Mouse (Mus musculus): ENCODE data around the gene Arap1. TPM values are rescaled to one million over a fixed set of nuclear protein-coding genes. Genes with fewer than 3 reads are reported as not detected.

The Arap1 gene
- total and polyA plus RNA-seq, 3 experiments, result 21.2 to 46.1 (median 38.5) TPM

DNA sequence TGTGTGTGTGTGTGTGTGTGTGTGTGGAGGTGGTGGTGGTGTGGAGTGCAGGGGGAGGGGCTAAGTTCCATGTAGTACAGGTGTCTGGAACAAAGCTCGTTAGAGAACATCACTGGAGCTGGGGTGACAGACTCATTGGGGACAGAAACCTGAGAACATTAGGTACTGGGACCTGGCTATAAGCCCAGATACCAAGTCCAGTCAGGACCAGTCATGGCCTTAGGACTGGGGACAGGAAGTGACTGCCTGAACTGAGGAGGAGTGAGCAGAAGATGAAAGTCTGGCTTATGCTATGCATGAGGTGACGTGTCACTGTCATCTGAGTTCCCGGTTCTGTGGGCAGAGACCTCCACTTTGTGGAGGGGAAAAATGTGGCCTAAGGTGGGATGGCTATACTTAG is 12.5 kb downstream of the Arap1 start:
- no peak overlapping the region for H3K27ac ChIP-seq (ENCODE audit: insufficient read depth, low read depth)
- no peaks in the 10 kb centered on the region for H3K27me3 ChIP-seq (replicated peaks)
- peaks cover 44 to 91% of the 10 kb centered on the region in 2 experiments for H3K4me1 ChIP-seq (ENCODE audit: control insufficient read depth in 1 of 2, insufficient read depth in 2 of 2)
- H3K4me3 ChIP-seq (replicated peaks in 1 of 3; ENCODE audit: low read depth in 2 of 3, low read length in 2 of 3, poor library complexity in 1 of 3), result no peak overlapping the region
- H3K4me2 ChIP-seq (ENCODE audit: insufficient read depth, low read depth, poor library complexity, severe bottlenecking), result no peak overlapping the region
- in situ Hi-C loops (cut with MboI; ENCODE audit: low pct_ligation_motif_present, low pct_unique_long_range_greater_than_20kb, low sequenced_read_pairs), result no loop called here
- no peak overlapping the region for H3K9ac ChIP-seq (ENCODE audit: insufficient read depth, low read depth)
- dilution Hi-C loops (cut with MboI; ENCODE audit: extremely low pct_ligation_motif_present, extremely low pct_unique_long_range_greater_than_20kb, low sequenced_read_pairs), result no loop called here
- H3K36me3 ChIP-seq (replicated peaks in 1 of 2; ENCODE audit: control insufficient read depth in 1 of 2, insufficient read depth in 1 of 2, low read length in 1 of 2), result peaks cover 0 to 3% of the 10 kb centered on the region in 2 experiments
- H3K79me2 ChIP-seq (replicated peaks; ENCODE audit: control insufficient read depth, extremely low read depth, insufficient read depth, poor library complexity, severe bottlenecking), result no peaks in the 10 kb centered on the region; the same call in 1 of the 2 replicates
- no peak for DNase-seq (ENCODE audit: extremely low read depth)
- no peak for TF ChIP-seq JUND (conservative IDR thresholded peaks at IDR 0.05; ENCODE audit: low read depth, low read length)
- no peak for TF ChIP-seq USF2 (conservative IDR thresholded peaks at IDR 0.05; ENCODE audit: low read depth, low read length)
- no peak for TF ChIP-seq MXI1 (IDR thresholded peaks at IDR 0.05; ENCODE audit: low read depth, low read length)
- TF ChIP-seq POLR2AphosphoS2 (IDR thresholded peaks at IDR 0.05; ENCODE audit: low read depth, low read length), result no peak
- TF ChIP-seq ELF1 (IDR thresholded peaks at IDR 0.05; ENCODE audit: low read depth, low read length), result 0 out of 2 replicates have a peak, but pooled peaks have one; percentile 14
- H3K9me3 ChIP-seq (replicated peaks; ENCODE audit: low read length), result no peaks in the 10 kb centered on the region

DNA sequence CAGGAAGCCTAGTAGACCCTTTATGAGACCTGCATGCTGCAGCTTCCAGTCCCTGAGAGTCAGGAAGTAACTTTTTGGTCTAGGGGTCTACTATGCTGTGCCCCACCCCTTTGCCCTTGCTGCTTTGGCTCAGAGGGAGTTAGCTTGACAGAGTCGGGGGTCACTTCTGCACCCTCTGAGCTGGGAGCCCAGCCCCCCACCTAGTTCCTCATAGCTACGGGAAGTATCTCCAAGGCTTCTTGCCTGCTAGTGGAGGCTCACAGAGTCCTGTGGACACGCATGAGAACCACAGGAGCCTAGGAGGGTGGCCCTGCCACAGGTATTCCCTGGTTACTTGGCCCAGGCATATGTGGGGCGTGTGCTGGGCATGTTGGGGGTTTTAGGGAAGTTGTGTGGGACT is 13.2 kb downstream of the Arap1 start:
- Histone ChIP-seq H3K9ac (ENCODE audit: insufficient read depth, low read depth) (no peak overlapping the region), H3K4me1 (ENCODE audit: control insufficient read depth in 1 of 2, insufficient read depth in 2 of 2) (peaks cover 46 to 91% of the 10 kb centered on the region in 2 experiments), H3K4me3 (replicated peaks in 1 of 3; ENCODE audit: low read depth in 2 of 3, low read length in 2 of 3, poor library complexity in 1 of 3) (no peak overlapping the region), H3K36me3 (replicated peaks in 1 of 2; ENCODE audit: control insufficient read depth in 1 of 2, insufficient read depth in 1 of 2, low read length in 1 of 2) (peaks cover 0 to 3% of the 10 kb centered on the region in 2 experiments), H3K27me3 (replicated peaks) (no peaks in the 10 kb centered on the region), H3K9me3 (replicated peaks; ENCODE audit: low read length) (no peaks in the 10 kb centered on the region), H3K4me2 (ENCODE audit: insufficient read depth, low read depth, poor library complexity, severe bottlenecking) (no peak overlapping the region), H3K27ac (ENCODE audit: insufficient read depth, low read depth) (no peak overlapping the region), H3K79me2 (replicated peaks; ENCODE audit: control insufficient read depth, extremely low read depth, insufficient read depth, poor library complexity, severe bottlenecking) (no peaks in the 10 kb centered on the region; the same call in 1 of the 2 replicates)
- in situ Hi-C loops (cut with MboI; ENCODE audit: low pct_ligation_motif_present, low pct_unique_long_range_greater_than_20kb, low sequenced_read_pairs), result no loop called here
- no peak for TF ChIP-seq UBTF (IDR thresholded peaks at IDR 0.05; ENCODE audit: low read depth, low read length)
- TF ChIP-seq MAFK (IDR thresholded peaks at IDR 0.05; ENCODE audit: insufficient replicate concordance, low read length), result no peak
- TF ChIP-seq CHD2 (IDR thresholded peaks at IDR 0.05; ENCODE audit: low read length), result 0 out of 2 replicates have a peak, but pooled peaks have one; percentile 20
- TF ChIP-seq GABPA (IDR thresholded peaks at IDR 0.05; ENCODE audit: insufficient replicate concordance, low read depth, low read length), result no peak
- TF ChIP-seq E2F4 (IDR thresholded peaks at IDR 0.05; ENCODE audit: insufficient replicate concordance, low read depth, low read length), result no peak
- no peak for DNase-seq (ENCODE audit: extremely low read depth)
- dilution Hi-C loops (cut with MboI; ENCODE audit: extremely low pct_ligation_motif_present, extremely low pct_unique_long_range_greater_than_20kb, low sequenced_read_pairs), result no loop called here

DNA sequence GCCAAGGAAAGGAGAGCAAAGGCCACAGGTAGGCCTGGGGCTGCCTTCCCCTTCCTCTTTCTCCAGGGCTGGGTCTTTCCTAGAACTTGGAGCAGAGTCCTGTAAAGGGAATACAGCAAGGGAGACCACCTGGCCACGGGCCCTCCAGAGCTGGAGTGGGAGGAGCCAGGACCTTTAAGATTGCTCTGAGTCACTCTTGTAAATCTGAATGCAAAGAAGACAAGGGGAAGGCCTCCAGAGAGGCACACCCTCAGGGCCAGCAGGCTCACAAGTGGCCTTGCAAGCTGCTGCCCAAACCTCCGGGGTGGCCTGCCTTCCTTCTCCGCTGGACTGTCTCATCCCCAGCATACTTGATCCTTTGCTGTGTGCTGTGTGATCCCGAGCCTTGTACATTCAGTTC is 13.9 kb downstream of the Arap1 start:
- TF ChIP-seq ELF1 (IDR thresholded peaks at IDR 0.05; ENCODE audit: low read depth, low read length) (no peak), USF2 (conservative IDR thresholded peaks at IDR 0.05; ENCODE audit: low read depth, low read length) (no peak), BHLHE40 (IDR thresholded peaks at IDR 0.05; ENCODE audit: low read depth, low read length) (no peak), POLR2A (IDR thresholded peaks at IDR 0.05; ENCODE audit: low read depth, low read length) (no peak), IRF4 (IDR thresholded peaks at IDR 0.05; ENCODE audit: low read depth, low read length) (no peak), PAX5 (IDR thresholded peaks at IDR 0.05; ENCODE audit: low read length) (no peak), E2F4 (IDR thresholded peaks at IDR 0.05; ENCODE audit: insufficient replicate concordance, low read depth, low read length) (no peak), MAZ (IDR thresholded peaks at IDR 0.05; ENCODE audit: low read depth, low read length) (no peak), USF1 (IDR thresholded peaks at IDR 0.05; ENCODE audit: low read depth, low read length) (no peak)
- H3K27ac ChIP-seq (ENCODE audit: insufficient read depth, low read depth), result no peak overlapping the region
- H3K9ac ChIP-seq (ENCODE audit: insufficient read depth, low read depth), result no peak overlapping the region
- DNase-seq (ENCODE audit: extremely low read depth), result peak; percentile 51
- no peaks in the 10 kb centered on the region for H3K9me3 ChIP-seq (replicated peaks; ENCODE audit: low read length)
- no peaks in the 10 kb centered on the region; the same call in 1 of the 2 replicates for H3K79me2 ChIP-seq (replicated peaks; ENCODE audit: control insufficient read depth, extremely low read depth, insufficient read depth, poor library complexity, severe bottlenecking)
- H3K4me1 ChIP-seq (ENCODE audit: control insufficient read depth in 1 of 2, insufficient read depth in 2 of 2), result peaks cover 44 to 89% of the 10 kb centered on the region in 2 experiments
- H3K4me3 ChIP-seq (replicated peaks in 1 of 3; ENCODE audit: low read depth in 2 of 3, low read length in 2 of 3, poor library complexity in 1 of 3), result peak overlapping the region in 2 of 3 experiments; percentile 18 to 42
- H3K4me2 ChIP-seq (ENCODE audit: insufficient read depth, low read depth, poor library complexity, severe bottlenecking), result peak overlapping the region; percentile 17; the same call in 1 of the 2 replicates
- dilution Hi-C loops (cut with MboI; ENCODE audit: extremely low pct_ligation_motif_present, extremely low pct_unique_long_range_greater_than_20kb, low sequenced_read_pairs) (no loop called here), in situ Hi-C loops (cut with MboI; ENCODE audit: low pct_ligation_motif_present, low pct_unique_long_range_greater_than_20kb, low sequenced_read_pairs) (no loop called here)
- peaks cover 0 to 3% of the 10 kb centered on the region in 2 experiments for H3K36me3 ChIP-seq (replicated peaks in 1 of 2; ENCODE audit: control insufficient read depth in 1 of 2, insufficient read depth in 1 of 2, low read length in 1 of 2)
- H3K27me3 ChIP-seq (replicated peaks), result no peaks in the 10 kb centered on the region

Measured in CH12.LX (cell line).